Mouse (Mus musculus) adrenal gland, adult 2 months (tissue): Measurements from ENCODE around the gene L3mbtl1. TPM values are rescaled to one million over a fixed set of nuclear protein-coding genes. Genes with fewer than 3 reads are reported as not detected.
A peak's percentile ranks its signal among the peaks of the same experiment; 100 is the strongest.
"Not testable (repeated sequence)": the region's sequence is repeated elsewhere in the genome, so short reads cannot be mapped to it uniquely, and the experiment has no call there.

Experiments
- DNase-seq: peaks from one replicate; pipeline ENCODE4 v3.0.0; 2021
- long read RNA-seq: library from polyadenylated mRNA; stranded (forward); transcript quantifications from one replicate; pipeline ENCODE4 v2.0.0, GENCODE M21; 2021
- polyA plus RNA-seq: library from polyadenylated mRNA; depleted of rRNA; stranded (reverse); fragments of >200 nt; gene quantifications from 2 replicates; pipeline ENCODE4 v1.2.3, GENCODE M21; 2012; rRNA removed
- total RNA-seq, 2 experiments: library from RNA; stranded (reverse); gene quantifications; 2 replicates each; pipeline ENCODE4 v1.2.3; 2021

The L3mbtl1 gene
- total RNA-seq, result under 1 TPM; 0.31 to 0.37 TPM
- polyA plus RNA-seq, result 0.12 and 0.38 TPM in 2 replicates
- long read RNA-seq, result 0 reads

- peak; percentile 67 for DNase-seq
These were observed at the start of gene L3mbtl1 for GRCm38 (mm10) chr2:162943148-162943846. Gene L3mbtl1, plus strand, starts transcription at chr2:162943472.

DNA sequence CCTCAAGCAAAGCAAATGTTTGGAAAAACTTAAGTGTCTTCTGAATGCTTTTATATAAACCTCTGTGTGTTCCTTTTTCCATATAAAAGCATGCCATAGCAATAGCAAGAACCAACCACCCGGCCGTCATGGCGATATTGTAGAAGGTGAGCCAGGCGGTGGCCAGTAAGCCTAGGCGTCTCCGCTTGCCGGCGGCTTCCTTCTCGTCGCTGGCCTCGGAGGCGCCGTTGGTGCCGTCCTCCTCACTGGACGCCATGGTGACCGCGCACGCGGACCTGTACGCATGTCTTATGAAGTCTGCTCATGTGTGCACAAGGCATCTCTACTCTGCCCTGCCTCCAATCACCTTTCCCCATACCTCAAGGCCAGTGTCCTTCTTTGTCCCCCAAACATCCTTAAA lies 44.0 kb upstream of the L3mbtl1 start:
- DNase-seq, result not testable (repeated sequence)

- DNase-seq, result no peak
These were observed 43.2 kb upstream of the L3mbtl1 start for GRCm38 (mm10) chr2:162899880-162900589.

DNA sequence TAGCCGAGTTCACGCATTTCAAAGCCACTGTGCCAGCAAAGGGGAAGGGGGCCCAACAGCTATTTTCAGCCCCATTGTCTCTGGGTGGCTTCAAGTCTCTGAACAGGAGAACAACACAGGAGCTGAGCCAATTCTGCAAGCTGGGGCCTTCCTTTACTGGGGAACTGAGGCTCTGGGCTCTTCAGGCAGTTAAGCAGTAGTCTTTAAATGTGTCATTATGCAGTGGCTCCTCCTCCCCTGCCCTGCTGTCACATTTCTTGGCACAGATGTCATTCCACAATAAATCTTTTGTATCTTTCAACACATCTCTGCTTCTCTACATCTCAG lies 42.7 kb upstream of the L3mbtl1 start:
- DNase-seq, result no peak

DNA sequence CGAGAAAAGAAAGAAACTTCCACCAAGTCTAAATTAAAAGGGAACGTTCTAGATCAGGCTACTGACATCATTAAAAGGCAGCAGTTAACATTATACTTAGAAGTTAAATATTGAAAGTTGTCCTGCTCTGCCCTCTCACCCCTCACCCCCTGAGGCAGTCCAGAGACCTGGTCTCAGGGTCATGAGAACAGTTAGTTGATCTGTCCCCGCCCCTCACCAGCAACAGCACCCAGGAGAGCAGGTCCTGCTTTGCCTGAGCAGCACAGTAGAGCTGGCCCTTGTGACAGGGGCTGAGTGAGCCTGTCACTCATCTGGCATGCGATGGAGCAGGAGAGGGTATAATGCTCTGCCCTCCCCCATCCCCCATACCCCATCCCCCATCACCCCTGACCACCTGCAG lies 37.4 kb upstream of the L3mbtl1 start:
- no peak for DNase-seq

DNA sequence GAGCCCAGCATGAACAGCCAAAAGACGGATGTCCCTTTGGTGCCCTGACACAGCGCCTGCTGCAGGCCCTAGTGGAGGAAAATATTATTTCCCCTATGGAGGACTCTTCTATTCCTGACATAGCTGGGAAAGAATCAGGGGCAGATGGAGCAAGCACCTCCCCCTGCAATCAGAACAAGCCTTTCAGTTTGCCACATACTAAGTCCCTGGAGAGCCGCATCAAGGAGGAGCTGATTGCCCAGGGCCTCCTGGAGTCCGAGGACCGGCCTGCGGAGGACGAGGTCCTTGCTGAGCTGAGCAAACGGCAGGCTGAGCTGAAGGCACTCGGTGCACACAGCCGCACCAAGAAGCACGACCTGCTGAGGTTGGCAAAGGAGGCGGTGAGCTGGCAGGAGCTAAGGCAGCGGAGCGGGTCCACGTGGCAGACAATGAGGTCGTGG lies 35.2 kb upstream of the L3mbtl1 start:
- DNase-seq, result no peak

- DNase-seq, result no peak
These were observed 29.2 kb upstream of the L3mbtl1 start for GRCm38 (mm10) chr2:162914040-162914439.

DNA sequence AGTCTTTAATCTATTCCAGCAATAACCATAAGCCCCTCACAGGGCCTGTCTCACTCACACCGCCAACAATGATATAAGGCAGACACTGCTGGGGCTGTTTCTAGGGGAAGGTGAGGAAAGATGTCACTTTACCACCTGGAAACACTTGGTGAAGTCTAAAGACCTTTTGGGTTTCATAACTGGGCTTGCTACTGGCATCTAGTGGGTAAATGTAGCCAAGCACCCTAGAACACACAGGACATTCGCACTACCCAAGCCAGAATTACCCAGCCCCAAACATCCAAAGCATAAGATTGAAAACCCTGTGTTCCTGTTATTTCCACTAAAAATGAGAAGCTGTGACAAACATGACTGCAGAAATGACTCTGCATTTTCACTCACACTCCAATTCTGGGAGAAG lies 28.8 kb upstream of the L3mbtl1 start:
- no peak for DNase-seq

- DNase-seq, result peak; percentile 31
These were observed 23.3 kb upstream of the L3mbtl1 start for GRCm38 (mm10) chr2:162919926-162920325.

DNA sequence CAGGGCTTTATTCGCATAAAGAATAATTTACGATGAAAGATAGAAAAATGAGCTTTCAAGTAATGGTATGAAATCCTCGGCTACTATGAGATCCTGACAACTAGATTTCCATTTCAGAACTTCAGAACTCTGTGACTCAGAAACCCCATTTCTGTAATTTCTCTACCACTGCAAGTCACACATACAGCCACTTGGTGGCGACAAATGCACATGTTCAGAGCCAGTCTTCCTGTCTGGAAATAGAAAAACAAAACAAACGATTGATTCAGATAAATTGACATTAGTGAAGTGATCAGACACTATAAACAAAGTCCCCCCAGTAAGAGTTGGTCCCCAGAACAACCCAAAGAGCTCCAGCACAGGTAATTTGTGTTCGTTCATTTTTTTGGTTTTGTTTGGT lies 21.1 kb upstream of the L3mbtl1 start:
- peak; percentile 52 for DNase-seq

GRCm38 (mm10) chr2:162922834-162923233 lies 20.4 kb upstream of the L3mbtl1 start:
- no peak for DNase-seq

GRCm38 (mm10) chr2:162924126-162924525 lies 19.1 kb upstream of the L3mbtl1 start:
- DNase-seq, result no peak

DNA sequence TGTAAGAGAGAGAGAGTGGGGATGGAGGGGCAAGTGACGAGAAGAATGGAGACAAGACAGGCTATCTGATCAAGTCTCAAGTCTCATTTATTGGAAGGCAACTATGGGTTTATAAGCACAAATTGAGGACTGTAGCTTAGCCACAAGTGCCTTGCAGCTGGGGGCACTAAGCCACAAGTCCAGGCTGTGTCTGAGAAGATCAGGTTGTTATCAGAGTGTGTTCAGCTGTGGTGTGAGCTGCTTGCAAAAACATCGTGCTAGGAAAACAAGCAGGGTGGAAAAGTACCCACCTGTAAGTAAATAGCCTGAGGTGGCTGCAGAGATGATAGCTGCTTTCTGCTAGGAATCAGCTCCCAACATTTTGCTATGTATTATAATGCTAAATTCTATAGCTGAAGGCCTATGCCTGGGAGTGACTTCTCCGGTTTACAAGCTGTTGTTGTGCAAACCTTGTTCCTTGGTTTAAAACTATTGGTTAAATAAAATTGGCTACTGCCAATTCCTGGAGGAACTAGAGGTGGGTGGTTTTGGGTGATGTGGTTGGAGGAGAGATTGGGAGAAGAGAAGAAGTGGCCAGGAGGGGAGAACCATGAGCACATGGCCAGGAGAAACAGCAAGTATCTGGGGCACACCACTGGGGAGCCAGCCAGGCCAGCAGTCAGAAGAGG lies 15.2 kb upstream of the L3mbtl1 start:
- DNase-seq, result no peak

DNA sequence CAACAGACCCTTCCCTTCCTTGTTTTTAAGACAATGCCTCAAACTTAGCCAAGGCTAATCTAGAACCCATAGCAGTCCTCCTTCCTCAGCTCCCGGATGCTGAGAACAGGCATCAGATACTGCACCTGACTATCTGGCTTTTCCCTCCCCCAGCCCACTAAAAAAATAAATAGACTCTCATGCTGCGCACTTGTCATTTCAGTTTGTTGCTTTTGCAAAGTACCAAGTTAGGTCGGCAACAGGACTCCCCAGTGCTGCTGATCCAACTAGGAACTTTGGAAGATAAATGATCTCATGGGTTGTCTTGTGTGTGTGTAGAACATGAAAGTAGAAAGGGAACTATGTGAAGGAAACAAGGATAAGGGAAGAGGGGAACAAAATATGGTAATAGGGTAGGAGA lies 13.6 kb upstream of the L3mbtl1 start:
- DNase-seq, result no peak

DNA sequence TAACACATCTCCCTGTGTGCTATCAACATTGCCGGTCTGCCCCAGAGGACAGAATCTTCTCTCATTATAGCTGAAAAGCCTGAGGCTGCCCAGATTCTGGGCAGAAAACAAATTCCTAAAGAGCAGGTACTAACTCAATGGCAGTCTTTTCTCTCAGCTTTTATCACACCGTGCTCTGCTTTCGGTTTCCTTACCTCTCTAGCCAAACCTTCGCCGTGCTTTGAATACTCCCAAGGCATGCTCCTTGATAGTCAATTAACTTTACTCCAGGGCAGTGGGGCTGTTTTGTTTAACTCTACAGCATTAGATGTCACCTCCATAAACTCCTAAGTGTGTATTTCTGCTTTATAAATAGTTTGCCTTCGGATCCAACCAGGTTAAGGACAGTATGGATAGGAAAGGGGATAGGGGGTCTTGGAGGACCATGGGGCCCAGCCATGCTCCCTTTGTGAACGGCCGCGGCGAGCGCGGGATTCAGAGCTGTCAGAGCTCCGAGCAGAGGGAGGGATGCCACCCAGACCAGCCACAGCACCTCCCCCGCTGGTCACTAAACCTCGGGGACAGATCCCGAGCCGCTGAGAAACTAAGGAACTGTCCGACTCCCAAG lies 12.7 kb upstream of the L3mbtl1 start:
- DNase-seq, result no peak

DNA sequence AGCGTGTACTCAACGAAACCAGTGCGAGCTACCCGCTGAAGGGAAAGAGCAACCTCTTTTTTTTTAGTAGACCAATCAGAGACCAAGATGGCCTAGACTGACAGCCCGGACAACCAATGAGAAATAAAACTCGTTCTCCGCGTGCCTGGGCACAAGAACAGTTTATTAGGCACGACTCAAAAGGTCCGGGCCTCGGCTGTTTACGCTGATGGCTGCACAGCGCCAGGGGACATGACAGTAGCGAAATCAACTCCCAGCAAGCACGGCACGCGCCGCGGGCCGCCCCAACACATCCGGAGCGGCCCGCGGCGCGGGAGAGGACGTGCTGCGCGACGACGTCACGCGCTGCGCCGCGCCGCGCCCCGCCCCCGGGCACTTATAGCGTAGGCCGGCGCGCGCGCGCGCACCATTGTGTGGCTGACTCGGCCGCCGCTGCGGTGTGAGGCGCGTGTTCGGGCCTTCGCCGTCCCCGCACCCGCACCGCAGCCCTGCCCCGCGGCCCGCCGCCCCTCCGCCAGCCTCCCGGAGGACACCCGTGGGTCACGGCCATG lies 12.1 kb upstream of the L3mbtl1 start, which contains the start of gene Srsf6:
Srsf6 (plus strand) TSS at position 406 of the 551 bp plus-strand sequence.
- peak; percentile 92 for DNase-seq

GRCm38 (mm10) chr2:162931674-162932650 lies 11.3 kb upstream of the L3mbtl1 start:
- DNase-seq, result peak; percentile 81

DNA sequence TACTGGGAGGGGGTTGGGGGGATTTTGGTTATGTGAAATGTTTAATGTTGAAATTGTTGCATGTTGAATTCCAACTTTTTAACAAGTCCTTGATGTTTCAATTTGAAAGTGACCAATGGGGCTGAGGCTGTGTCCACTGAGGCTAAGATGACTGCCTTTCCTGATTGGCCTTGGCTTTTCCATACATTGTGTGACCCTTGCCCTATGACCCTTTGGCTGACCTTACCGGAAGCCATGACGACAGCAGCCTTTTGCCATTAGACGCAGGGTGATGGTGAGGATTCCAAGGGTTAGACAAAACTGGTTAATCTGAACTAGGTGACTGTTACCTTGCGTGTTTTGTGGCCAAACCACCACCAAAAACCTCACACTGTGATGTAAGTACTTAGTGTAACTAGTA lies 10.6 kb upstream of the L3mbtl1 start:
- DNase-seq, result no peak

DNA sequence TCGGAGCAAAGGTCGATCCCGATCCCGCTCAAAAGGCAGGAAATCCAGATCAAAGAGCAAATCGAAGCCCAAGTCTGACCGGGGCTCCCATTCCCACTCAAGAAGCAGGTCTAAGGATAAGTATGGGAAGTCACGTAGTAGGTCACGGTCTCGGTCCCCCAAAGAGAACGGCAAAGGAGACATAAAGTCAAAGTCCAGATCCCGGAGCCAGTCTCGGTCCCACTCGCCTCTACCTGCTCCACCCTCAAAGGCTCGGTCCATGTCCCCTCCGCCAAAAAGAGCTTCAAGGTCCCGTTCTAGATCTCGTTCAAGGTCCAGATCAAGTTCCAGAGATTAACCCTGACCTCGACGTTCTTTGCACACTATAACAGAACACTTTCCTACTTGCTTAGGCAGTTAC lies 8.9 kb upstream of the L3mbtl1 start:
- DNase-seq, result no peak

- no peak for DNase-seq
These were observed 7.6 kb upstream of the L3mbtl1 start for GRCm38 (mm10) chr2:162935700-162936099.

- DNase-seq, result no peak
These were observed 3.7 kb upstream of the L3mbtl1 start for GRCm38 (mm10) chr2:162939562-162939961.
